Mouse (Mus musculus) embryonic fibroblast, embryonic 13.5 days (primary cell): Measurements from ENCODE around the gene Sele.

Experiments used
- CTCF ChIP-seq: IDR thresholded peaks from 2 replicates; pipeline ENCODE4 v1.5.1; 2011; ENCODE audit warnings: mild to moderate bottlenecking, control low read depth, low read length, moderate library complexity, borderline replicate concordance; ENCODE audit not compliant: insufficient read depth
- POLR2A ChIP-seq: IDR thresholded peaks from 2 replicates; pipeline ENCODE4 v1.6.1; 2011; ENCODE audit warnings: low read depth, mild to moderate bottlenecking, control low read depth, low read length, moderate library complexity

GRCm38 (mm10) chr1:164019789-164020188 lies 28.2 kb upstream of the Sele start:
- no peak for TF ChIP-seq POLR2A
- TF ChIP-seq CTCF, result no peak
